Mouse (Mus musculus) MEL (cell line): ENCODE data around the gene Tmem151a. TPM values are rescaled to one million over a fixed set of nuclear protein-coding genes. Genes with fewer than 3 reads are reported as not detected.

Experiments used
- DNase-seq: peaks from one replicate; pipeline ENCODE4 v3.0.0; 2011; ENCODE audit warnings: low read depth, low spot score
- H3K27ac ChIP-seq: 2 replicates; pipeline ENCODE4 v1.5.1; 2012; ENCODE audit warnings: low read depth, mild to moderate bottlenecking, control low read depth, low read length, moderate library complexity; ENCODE audit not compliant: control insufficient read depth
- H3K27me3 ChIP-seq, 2 experiments: fragments of 150-350 bp in 1 of 2; sonication (generic) in 1 of 2; 2 replicates each; pipeline ENCODE4 v1.6.1; 2012; ENCODE audit warnings: low read length in 2 of 2, mild to moderate bottlenecking in 2 of 2, improper control_type of control experiment in 1 of 2, moderate library complexity in 1 of 2; ENCODE audit not compliant: insufficient read depth in 2 of 2, control insufficient read depth in 1 of 2
- H3K36me3 ChIP-seq, 2 experiments: 2 replicates each; pipeline ENCODE4 v1.6.1; 2012 to 2014; ENCODE audit warnings: low read length in 2 of 2, improper control_type of control experiment in 1 of 2, inconsistent platforms in 1 of 2, mild to moderate bottlenecking in 1 of 2; ENCODE audit not compliant: insufficient read depth in 2 of 2, control insufficient read depth in 1 of 2
- H3K4me1 ChIP-seq, 2 experiments: fragments of 150-350 bp in 1 of 2; sonication (generic) in 1 of 2; 2 replicates each; pipeline ENCODE4 v1.6.1; 2012; ENCODE audit warnings: low read length in 2 of 2, improper control_type of control experiment in 1 of 2, mild to moderate bottlenecking in 1 of 2; ENCODE audit not compliant: insufficient read depth in 2 of 2, control insufficient read depth in 1 of 2
- H3K4me3 ChIP-seq, 2 experiments: fragments of 150-350 bp in 1 of 2; sonication (generic) in 1 of 2; 2 replicates each; pipeline ENCODE4 v1.5.1; 2012; ENCODE audit warnings: low read depth in 2 of 2, low read length in 2 of 2, mild to moderate bottlenecking in 2 of 2, moderate library complexity in 2 of 2, control low read depth in 1 of 2, improper control_type of control experiment in 1 of 2; ENCODE audit not compliant: control insufficient read depth in 1 of 2, insufficient read depth in 1 of 2
- H3K79me2 ChIP-seq: 2 replicates; pipeline ENCODE4 v1.6.1; 2012; ENCODE audit warnings: mild to moderate bottlenecking, low read length, moderate library complexity; ENCODE audit not compliant: control insufficient read depth, poor library complexity, insufficient read depth
- H3K9ac ChIP-seq: 2 replicates; pipeline ENCODE4 v1.6.1; 2012; ENCODE audit warnings: low read depth, mild to moderate bottlenecking, control low read depth, low read length, moderate library complexity; ENCODE audit not compliant: control insufficient read depth, poor library complexity, severe bottlenecking
- H3K9me3 ChIP-seq: fragments of 150-350 bp; sonication (generic); replicated peaks from 2 replicates; pipeline ENCODE4 v1.6.1; 2012; ENCODE audit warnings: mild to moderate bottlenecking, low read length, improper control_type of control experiment, moderate library complexity; ENCODE audit not compliant: insufficient read depth
- CHD1 ChIP-seq: IDR thresholded peaks from 2 replicates; pipeline ENCODE4 v1.6.1; 2012; ENCODE audit warnings: low read depth, mild to moderate bottlenecking, inconsistent platforms, low read length, improper control_type of control experiment
- CHD2 ChIP-seq: IDR thresholded peaks from 2 replicates; pipeline ENCODE4 v1.6.1; 2011; ENCODE audit warnings: low read length, improper control_type of control experiment
- CTCF ChIP-seq, 3 experiments: IDR thresholded peaks in 2 of 3; conservative IDR thresholded peaks in 1 of 3; 2 replicates each; pipeline ENCODE4 v1.5.1; 2011 to 2012; ENCODE audit warnings: low read length in 3 of 3, low read depth in 2 of 3, mild to moderate bottlenecking in 2 of 3, improper control_type of control experiment in 1 of 3, inconsistent platforms in 1 of 3, mixed read lengths in 1 of 3, moderate library complexity in 1 of 3; ENCODE audit not compliant: control insufficient read depth in 1 of 3, insufficient read depth in 1 of 3, poor library complexity in 1 of 3, severe bottlenecking in 1 of 3
- E2F4 ChIP-seq: IDR thresholded peaks from 2 replicates; pipeline ENCODE4 v1.6.1; 2011; ENCODE audit warnings: low read depth, low read length, improper control_type of control experiment, borderline replicate concordance
- ELF1 ChIP-seq: IDR thresholded peaks from 2 replicates; pipeline ENCODE4 v1.6.1; 2014; ENCODE audit warnings: low read depth, mild to moderate bottlenecking, inconsistent platforms, low read length, improper control_type of control experiment, moderate library complexity
- EP300 ChIP-seq, 2 experiments: IDR thresholded peaks; 2 replicates each; pipeline ENCODE4 v1.6.1; 2011; ENCODE audit warnings: improper control_type of control experiment in 2 of 2, low read length in 2 of 2, low read depth in 1 of 2, mild to moderate bottlenecking in 1 of 2
- GABPA ChIP-seq: IDR thresholded peaks from 2 replicates; pipeline ENCODE4 v1.6.1; 2012; ENCODE audit warnings: low read depth, mild to moderate bottlenecking, inconsistent platforms, low read length, improper control_type of control experiment, moderate library complexity
- HCFC1 ChIP-seq: IDR thresholded peaks from 2 replicates; pipeline ENCODE4 v1.6.1; 2012; ENCODE audit warnings: low read depth, mild to moderate bottlenecking, inconsistent platforms, low read length, improper control_type of control experiment, moderate library complexity
- JUND ChIP-seq: IDR thresholded peaks from 2 replicates; pipeline ENCODE4 v1.6.1; 2011; ENCODE audit warnings: low read depth, mild to moderate bottlenecking, improper control_type of control experiment, low read length
- KAT2A ChIP-seq: conservative IDR thresholded peaks from 2 replicates; pipeline ENCODE4 v1.6.1; 2012; ENCODE audit warnings: low read depth, low read length, improper control_type of control experiment, inconsistent platforms
- MAFK ChIP-seq: IDR thresholded peaks from 2 replicates; pipeline ENCODE4 v1.6.1; 2011; ENCODE audit warnings: low read depth, mild to moderate bottlenecking, low read length, improper control_type of control experiment, borderline replicate concordance
- MAX ChIP-seq: IDR thresholded peaks from 2 replicates; pipeline ENCODE4 v1.6.1; 2011; ENCODE audit warnings: low read length, improper control_type of control experiment
- MAZ ChIP-seq: IDR thresholded peaks from 2 replicates; pipeline ENCODE4 v1.6.1; 2012; ENCODE audit warnings: low read depth, mild to moderate bottlenecking, inconsistent platforms, low read length, improper control_type of control experiment
- NELFE ChIP-seq: IDR thresholded peaks from 2 replicates; pipeline ENCODE4 v1.6.1; 2011; ENCODE audit warnings: low read depth, low read length, improper control_type of control experiment
- POLR2A ChIP-seq, 2 experiments: IDR thresholded peaks; 2 replicates each; pipeline ENCODE4 v1.6.1; 2011 to 2012; ENCODE audit warnings: low read length in 2 of 2, mild to moderate bottlenecking in 2 of 2, control low read depth in 1 of 2, improper control_type of control experiment in 1 of 2, low read depth in 1 of 2, moderate library complexity in 1 of 2; ENCODE audit not compliant: control insufficient read depth in 1 of 2, insufficient read depth in 1 of 2, poor library complexity in 1 of 2
- POLR2AphosphoS2 ChIP-seq: IDR thresholded peaks from 2 replicates; pipeline ENCODE4 v1.6.1; 2011; ENCODE audit warnings: low read length, improper control_type of control experiment
- POLR2AphosphoS5 ChIP-seq: IDR thresholded peaks from 2 replicates; pipeline ENCODE4 v1.6.1; 2012; ENCODE audit warnings: low read depth, borderline replicate concordance, mild to moderate bottlenecking, inconsistent platforms, low read length, moderate library complexity, mixed read lengths
- RAD21 ChIP-seq: IDR thresholded peaks from 2 replicates; pipeline ENCODE4 v1.6.1; 2011; ENCODE audit warnings: mild to moderate bottlenecking, low read depth, low read length, improper control_type of control experiment
- RCOR1 ChIP-seq: IDR thresholded peaks from 2 replicates; pipeline ENCODE4 v1.6.1; 2012; ENCODE audit warnings: low read depth, mild to moderate bottlenecking, inconsistent platforms, low read length, improper control_type of control experiment
- SIN3A ChIP-seq: IDR thresholded peaks from 2 replicates; pipeline ENCODE4 v1.6.1; 2012; ENCODE audit warnings: low read length, improper control_type of control experiment, inconsistent platforms
- SMC3 ChIP-seq: IDR thresholded peaks from 2 replicates; pipeline ENCODE4 v1.6.1; 2011; ENCODE audit warnings: low read depth, low read length, improper control_type of control experiment
- TAL1 ChIP-seq: IDR thresholded peaks from 2 replicates; pipeline ENCODE4 v1.6.1; 2012; ENCODE audit warnings: mild to moderate bottlenecking, inconsistent platforms, low read length, moderate library complexity, mixed read lengths
- TCF12 ChIP-seq: IDR thresholded peaks from 2 replicates; pipeline ENCODE4 v1.6.1; 2014; ENCODE audit warnings: low read depth, mild to moderate bottlenecking, inconsistent platforms, low read length, improper control_type of control experiment, moderate library complexity
- UBTF ChIP-seq: IDR thresholded peaks from 2 replicates; pipeline ENCODE4 v1.6.1; 2012; ENCODE audit warnings: low read depth, mild to moderate bottlenecking, inconsistent platforms, low read length, improper control_type of control experiment, moderate library complexity, borderline replicate concordance; ENCODE audit not compliant: insufficient read depth
- USF2 ChIP-seq, 2 experiments: IDR thresholded peaks; 2 replicates each; pipeline ENCODE4 v1.6.1; 2011 to 2012; ENCODE audit warnings: improper control_type of control experiment in 2 of 2, low read length in 2 of 2, borderline replicate concordance in 1 of 2, inconsistent platforms in 1 of 2, low read depth in 1 of 2, mild to moderate bottlenecking in 1 of 2; ENCODE audit not compliant: insufficient read depth in 1 of 2
- ZKSCAN1 ChIP-seq: IDR thresholded peaks from 2 replicates; pipeline ENCODE4 v1.6.1; 2012; ENCODE audit warnings: low read depth, mild to moderate bottlenecking, inconsistent platforms, low read length, improper control_type of control experiment, moderate library complexity
- ZMIZ1 ChIP-seq: IDR thresholded peaks from 2 replicates; pipeline ENCODE4 v1.6.1; 2012; ENCODE audit warnings: low read depth, mild to moderate bottlenecking, inconsistent platforms, low read length, improper control_type of control experiment, moderate library complexity
- ZNF384 ChIP-seq: IDR thresholded peaks from 2 replicates; pipeline ENCODE4 v1.6.1; 2012; ENCODE audit warnings: low read depth, mild to moderate bottlenecking, inconsistent platforms, low read length, improper control_type of control experiment
- polyA plus RNA-seq, 2 experiments: library from polyadenylated mRNA; stranded (reverse) in 1 of 2; unstranded in 1 of 2; fragments of >175 nt in 1 of 2; fragments of >200 nt in 1 of 2; gene quantifications; 2 replicates each; pipeline versions ENCODE4 v1.2.1 to v1.2.4; 2012; ENCODE audit warnings: low replicate concordance in 2 of 2, low read depth in 1 of 2; ENCODE audit not compliant: insufficient read length in 2 of 2, insufficient read depth in 1 of 2, missing spikeins in 1 of 2
- total RNA-seq: library from RNA; depleted of rRNA; stranded (reverse); fragments of 300-350 nt; gene quantifications from 2 replicates; pipeline ENCODE4 v1.2.3, GENCODE M21; 2012

The Tmem151a gene
- total and polyA plus RNA-seq, 3 experiments: 0.63 TPM; not detected in 2

DNA sequence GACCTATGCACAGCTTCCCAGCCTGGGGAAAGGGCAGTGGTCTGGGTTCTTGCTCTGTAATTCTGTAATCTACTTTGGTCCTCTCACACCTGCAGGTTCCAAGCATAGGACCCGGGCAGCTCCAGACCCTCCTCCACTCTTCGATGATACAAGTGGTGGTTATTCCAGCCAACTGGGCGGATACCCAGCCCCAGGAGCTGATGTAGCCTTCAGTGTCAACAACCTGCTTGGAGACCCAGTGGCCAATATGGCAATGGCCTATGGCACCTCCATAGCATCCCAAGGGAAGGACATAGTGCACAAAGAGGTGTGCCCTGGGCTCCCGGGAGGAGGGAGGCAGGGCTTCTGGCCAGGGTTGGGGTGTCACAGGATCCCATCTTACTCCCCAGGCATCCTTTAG, 4.0 kb upstream of the Tmem151a start:
- H3K27me3 ChIP-seq: peaks cover 5 to 13% of the 10 kb centered on the region in 2 experiments
- DNase-seq: no peak
- H3K4me3 ChIP-seq: peak overlapping the region in 1 of 2 experiments; percentile 98; a peak in 2 of 4 replicates
- no peaks in the 10 kb centered on the region for H3K9me3 ChIP-seq
- H3K36me3 ChIP-seq: no peaks in the 10 kb centered on the region; a peak in 1 of 4 replicates
- H3K4me1 ChIP-seq: peaks cover 0 to 18% of the 10 kb centered on the region in 2 experiments; a peak in 1 of 4 replicates
- H3K9ac ChIP-seq: peak overlapping the region; percentile 83
- peaks cover 3% of the 10 kb centered on the region; the same call in 1 of the 2 replicates for H3K79me2 ChIP-seq
- TF ChIP-seq HCFC1 (no peak), ELF1 (no peak), USF2 (IDR thresholded peaks at IDR 0.05; ENCODE audit: borderline replicate concordance in 1 of 2, insufficient read depth in 1 of 2, low read depth in 1 of 2, low read length in 2 of 2) (no peak), RAD21 (no peak), NELFE (no peak), MAX (no peak), MAFK (no peak), UBTF (no peak), TCF12 (no peak), MAZ (no peak), KAT2A (no peak), CHD2 (no peak), GABPA (no peak), EP300 (IDR thresholded peaks at IDR 0.05; ENCODE audit: low read depth in 1 of 2, low read length in 2 of 2) (no peak)
- TF ChIP-seq, all 39 proteins: peak for 0
- no peak overlapping the region for H3K27ac ChIP-seq

GRCm38 (mm10) chr19:5087884-5088728, 2.8 kb upstream of the Tmem151a start, which contains the start of gene Yif1a:
Gene Yif1a, plus strand, starts transcription at chr19:5088538.
- Histone ChIP-seq H3K9ac (peak within 1 kb of the TSS; percentile 83), H3K79me2 (peaks cover 3% of the 10 kb centered on the region; the same call in 1 of the 2 replicates), H3K9me3 (no peaks in the 10 kb centered on the region), H3K4me1 (peaks cover 0 to 11% of the 10 kb centered on the region in 2 experiments; a peak in 1 of 4 replicates), H3K4me3 (peak within 1 kb of the TSS; percentile 98), H3K27ac (peak within 1 kb of the TSS; percentile 62), H3K27me3 (peaks cover 5 to 15% of the 10 kb centered on the region in 2 experiments), H3K36me3 (no peaks in the 10 kb centered on the region; a peak in 1 of 4 replicates)
- DNase-seq: peak; percentile 100
- TF ChIP-seq POLR2AphosphoS2 (0 out of 2 replicates have a peak, but pooled peaks have one; percentile 44), POLR2AphosphoS5 (no peak), CHD1 (no peak), NELFE (peak; percentile 78), ZNF384 (no peak), POLR2A (IDR thresholded peaks at IDR 0.05; ENCODE audit: control insufficient read depth in 1 of 2, insufficient read depth in 1 of 2, low read depth in 1 of 2, low read length in 2 of 2, poor library complexity in 1 of 2) (peak; percentile 79 to 87), TAL1 (no peak), E2F4 (no peak), CHD2 (peak; percentile 74), SIN3A (peak; percentile 100), EP300 (IDR thresholded peaks at IDR 0.05; ENCODE audit: low read depth in 1 of 2, low read length in 2 of 2) (no peak), KAT2A (peak; percentile 73), CTCF (IDR thresholded peaks at IDR 0.05 in 2 of 3, conservative IDR thresholded peaks at IDR 0.05 in 1 of 3; ENCODE audit: control insufficient read depth in 1 of 3, insufficient read depth in 1 of 3, low read depth in 2 of 3, low read length in 3 of 3, poor library complexity in 1 of 3, severe bottlenecking in 1 of 3) (peak; percentile 39 to 62 (median 59)), ELF1 (peak; percentile 94), JUND (no peak), SMC3 (peak; percentile 53), TCF12 (no peak), RAD21 (peak; percentile 9; the same call in 1 of the 2 replicates), RCOR1 (no peak), ZKSCAN1 (no peak), ZMIZ1 (peak; percentile 48; the same call in 1 of the 2 replicates), MAX (peak; percentile 44; the same call in 1 of the 2 replicates), MAFK (no peak)
